Mouse (Mus musculus): ENCODE data around the gene Grik3.

Grik3 gene

DNA sequence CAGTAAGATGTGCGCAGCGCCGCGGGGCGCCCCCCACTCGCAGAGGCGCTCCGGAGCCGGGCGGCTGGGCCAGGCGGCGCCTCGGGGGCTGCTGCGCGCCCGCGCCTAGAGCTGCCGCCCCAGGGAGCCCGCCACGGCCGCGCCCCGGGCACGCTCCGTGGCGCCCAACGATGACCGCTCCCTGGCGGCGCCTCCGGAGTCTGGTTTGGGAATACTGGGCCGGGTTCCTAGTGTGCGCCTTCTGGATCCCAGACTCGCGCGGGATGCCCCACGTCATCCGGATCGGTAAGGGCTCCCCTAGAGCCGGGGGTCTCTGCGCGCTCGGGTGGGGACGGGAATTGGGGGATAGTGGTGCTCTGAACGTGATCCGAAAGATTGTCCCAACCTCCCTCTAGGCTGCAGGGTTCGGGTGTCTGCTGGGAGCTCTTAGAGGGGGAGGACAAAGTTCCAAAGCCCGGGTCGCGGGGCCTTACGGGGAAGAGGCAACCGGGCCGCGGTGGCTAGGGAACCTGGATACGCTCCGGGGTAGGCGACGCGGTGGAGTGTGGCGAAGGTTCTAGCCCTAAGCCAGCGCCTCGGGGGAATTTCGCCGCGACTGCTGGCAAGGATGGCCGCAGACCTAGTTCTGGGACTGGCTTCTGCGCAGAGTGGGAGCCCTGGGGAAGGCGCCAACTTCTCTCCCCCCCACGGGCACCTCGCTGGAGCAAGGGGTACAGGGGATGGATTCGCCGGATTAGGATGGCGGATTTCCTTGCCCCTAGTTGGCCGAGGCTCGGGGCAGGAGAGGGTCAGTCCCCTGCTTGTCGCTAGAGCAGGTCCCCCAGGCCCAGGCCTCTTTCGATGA, at the start of gene Grik3:
Grik3 (plus strand) TSS at position 40 of the 844 bp plus-strand sequence.
- DNase-seq (ENCODE audit: low read depth): no peak

DNA sequence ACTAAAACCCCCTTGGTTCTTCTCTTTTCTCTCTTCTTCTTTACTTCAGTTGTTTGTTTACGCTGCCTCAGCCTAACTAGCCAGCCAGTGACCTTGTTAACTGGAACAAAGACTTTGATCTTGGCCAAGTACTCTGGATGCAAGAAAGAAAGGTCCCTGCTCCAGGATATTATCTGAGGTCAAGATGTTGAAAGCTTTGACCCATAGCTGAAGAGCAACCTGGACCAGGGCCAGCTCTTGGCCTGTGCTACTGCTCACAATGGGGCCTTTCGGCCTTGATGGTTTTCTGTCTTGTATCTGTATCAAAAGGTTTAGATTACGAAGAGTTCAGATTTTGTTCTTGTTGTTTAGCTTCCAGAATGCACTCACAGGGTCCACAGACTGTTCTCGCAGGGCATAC, 48.7 kb upstream of the Grik3 start:
- peak; percentile 8 for DNase-seq (ENCODE audit: low read depth)

- DNase-seq (ENCODE audit: low read depth): no peak
These were observed 46.1 kb upstream of the Grik3 start for GRCm38 (mm10) chr4:125444366-125444765.

GRCm38 (mm10) chr4:125450602-125451321, 39.7 kb upstream of the Grik3 start:
- no peak for DNase-seq (ENCODE audit: low read depth)

DNA sequence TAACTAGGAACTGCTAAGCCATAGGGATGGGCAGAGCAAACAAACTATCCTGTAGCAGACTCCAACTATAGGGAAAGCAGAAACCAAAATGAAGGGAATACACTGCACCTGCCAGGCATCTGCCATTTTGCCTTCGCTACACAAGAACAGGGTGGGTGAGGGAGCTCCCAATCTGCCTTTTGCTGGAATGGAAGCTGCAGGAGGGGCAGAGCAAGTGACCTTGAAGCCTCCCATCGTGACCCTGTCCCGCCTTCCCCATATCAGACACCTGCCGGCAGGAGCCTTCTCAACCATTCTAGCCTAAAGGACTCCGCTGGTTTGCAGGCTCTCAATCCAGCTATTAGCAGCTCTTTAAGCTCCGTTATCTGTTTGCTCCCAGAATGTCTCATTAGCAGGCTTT, 38.7 kb upstream of the Grik3 start:
- no peak for DNase-seq (ENCODE audit: low read depth)

DNA sequence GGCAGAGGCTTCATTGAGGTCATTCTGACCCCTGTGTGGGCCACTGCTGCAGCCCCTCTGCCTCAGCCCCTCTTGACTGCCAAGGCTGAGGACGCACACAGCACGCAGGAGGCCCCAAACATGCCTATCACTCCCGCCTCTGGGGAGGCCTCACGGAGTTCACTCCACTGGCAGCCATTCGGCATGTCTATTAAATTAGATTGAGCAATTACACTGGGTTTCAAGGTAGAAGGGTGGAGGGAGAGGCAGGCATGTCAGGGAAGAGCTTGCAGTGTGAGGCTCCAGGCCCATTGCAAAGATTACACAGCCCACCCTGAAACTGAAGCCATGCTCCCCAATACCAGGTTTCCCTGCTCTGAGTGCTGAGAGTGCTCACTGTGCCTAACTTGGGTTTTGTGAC, 34.0 kb upstream of the Grik3 start:
- no peak for DNase-seq (ENCODE audit: low read depth)

GRCm38 (mm10) chr4:125457152-125458093, 33.1 kb upstream of the Grik3 start:
- DNase-seq (ENCODE audit: low read depth): no peak

GRCm38 (mm10) chr4:125459791-125460190, 30.7 kb upstream of the Grik3 start:
- no peak for DNase-seq (ENCODE audit: low read depth)

- no peak for DNase-seq (ENCODE audit: low read depth)
These were observed 20.7 kb upstream of the Grik3 start for GRCm38 (mm10) chr4:125469711-125470372.

DNA sequence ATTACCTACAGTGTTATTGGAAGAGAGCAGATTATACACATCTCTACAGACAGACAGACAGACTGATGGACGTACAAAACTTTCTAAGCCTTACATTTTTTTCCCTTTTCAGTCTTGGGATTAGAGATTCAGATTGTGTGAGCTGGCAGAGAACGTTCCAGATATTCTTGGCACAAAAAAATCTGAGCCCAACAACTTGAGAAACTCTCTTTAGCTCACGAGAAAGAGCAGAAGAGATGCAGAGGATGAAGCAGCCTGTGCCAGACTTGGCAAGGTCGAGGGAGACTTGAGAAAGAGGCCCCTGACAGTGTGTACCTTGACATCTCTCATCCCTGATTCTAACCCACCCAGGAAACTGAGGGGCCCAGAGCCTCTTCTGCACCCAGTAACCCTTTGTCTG, 15.6 kb upstream of the Grik3 start:
- DNase-seq (ENCODE audit: low read depth): no peak

GRCm38 (mm10) chr4:125478071-125478470, 12.4 kb upstream of the Grik3 start:
- no peak for DNase-seq (ENCODE audit: low read depth)

DNA sequence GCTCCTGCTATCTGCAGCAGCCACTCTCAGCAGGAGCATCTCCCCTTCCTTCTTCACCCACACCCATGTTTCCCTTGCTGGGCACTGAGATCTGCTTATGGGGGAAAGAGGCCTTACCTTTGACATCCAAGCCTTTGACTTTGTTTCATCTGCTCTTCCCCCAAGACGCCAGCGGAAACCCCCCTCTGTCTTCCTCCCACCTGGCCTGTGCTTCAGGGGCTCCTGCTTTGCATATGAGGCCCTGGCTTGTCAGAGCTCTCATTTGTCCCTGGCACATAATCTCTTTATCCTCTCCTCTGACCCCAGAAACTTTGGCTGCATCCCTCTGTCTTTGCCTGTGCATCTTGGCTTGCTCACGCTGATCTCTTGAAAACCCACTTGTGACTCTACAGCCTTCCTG, 9.2 kb upstream of the Grik3 start:
- no peak for DNase-seq (ENCODE audit: low read depth)

- no peak for DNase-seq (ENCODE audit: low read depth)
These were observed 6.4 kb upstream of the Grik3 start for GRCm38 (mm10) chr4:125484131-125484530.

- no peak for DNase-seq (ENCODE audit: low read depth)
These were observed 4.9 kb upstream of the Grik3 start for GRCm38 (mm10) chr4:125485416-125486239.

GRCm38 (mm10) chr4:125486616-125487015, 3.9 kb upstream of the Grik3 start:
- DNase-seq (ENCODE audit: low read depth): peak; percentile 5

- no peak for DNase-seq (ENCODE audit: low read depth)
These were observed 3.5 kb upstream of the Grik3 start for GRCm38 (mm10) chr4:125487031-125487430.

GRCm38 (mm10) chr4:125488796-125489637, 1.5 kb upstream of the Grik3 start:
- DNase-seq (ENCODE audit: low read depth): no peak

DNA sequence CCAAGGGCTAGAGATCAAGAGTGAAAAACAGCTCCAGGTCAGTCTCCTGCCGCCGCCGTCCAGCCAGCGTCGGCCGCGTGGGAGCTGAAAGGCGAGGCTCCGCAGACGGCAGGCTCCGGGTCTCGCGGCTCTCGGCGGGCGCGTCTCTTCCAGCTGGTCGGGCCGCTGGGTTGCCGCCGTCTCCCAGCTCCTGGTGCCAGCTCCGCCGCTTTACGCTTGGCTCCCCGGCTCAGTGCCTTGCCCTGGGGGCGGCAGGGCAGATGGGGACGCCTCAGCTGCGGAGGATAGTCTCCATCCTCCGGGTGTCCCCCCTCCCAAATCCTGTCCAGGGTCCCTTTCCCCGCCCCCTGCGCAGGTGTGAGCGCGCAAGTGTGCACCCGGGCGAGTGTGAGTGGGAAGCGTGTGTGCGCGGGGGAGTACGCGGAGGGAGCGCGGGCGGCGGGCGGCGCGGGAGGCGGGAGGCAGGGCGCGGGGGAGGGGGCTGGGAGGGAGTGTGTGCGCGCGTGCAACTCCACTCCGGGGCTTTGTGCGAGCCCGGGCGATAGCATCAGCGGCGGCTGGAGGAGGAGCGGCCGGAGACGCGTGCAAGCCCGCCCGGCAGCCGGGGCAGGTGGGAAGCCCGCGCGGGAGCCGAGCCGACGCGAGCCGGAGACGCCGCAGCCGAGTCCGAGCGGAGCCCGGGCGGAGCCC, 454 bp upstream of the Grik3 start:
- no peak for DNase-seq (ENCODE audit: low read depth)

- no peak for DNase-seq (ENCODE audit: low read depth)
These were observed 1.1 kb downstream of the Grik3 start for GRCm38 (mm10) chr4:125491505-125492121.
